Mouse (Mus musculus): Measurements from ENCODE around the gene Dnaic2. TPM values are rescaled to one million over a fixed set of nuclear protein-coding genes. Genes with fewer than 3 reads are reported as not detected.
A peak's percentile ranks its signal among the peaks of the same experiment; 100 is the strongest.

Gene Dnaic2
- polyA plus RNA-seq, 1 experiment from 2014 or later = 3.0 TPM

- Histone ChIP-seq H3K27ac (no peak overlapping the region), H3K4me1 (peaks cover 8% of the 10 kb centered on the region), H3K36me3 (replicated peaks) (no peaks in the 10 kb centered on the region), H3K27me3 (replicated peaks) (no peaks in the 10 kb centered on the region), H3K4me3 (no peak overlapping the region), H3K4me2 (no peak overlapping the region), H3K9me3 (no peaks in the 10 kb centered on the region), H3K9ac (no peak overlapping the region)
- 82% methylated on average over 22 of the region's 22 CpGs for WGBS
- ATAC-seq (replicated peaks) = no peak
Observed at GRCm38 (mm10) chr11:114732890-114733289, 5.7 kb downstream of the Dnaic2 start.

DNA sequence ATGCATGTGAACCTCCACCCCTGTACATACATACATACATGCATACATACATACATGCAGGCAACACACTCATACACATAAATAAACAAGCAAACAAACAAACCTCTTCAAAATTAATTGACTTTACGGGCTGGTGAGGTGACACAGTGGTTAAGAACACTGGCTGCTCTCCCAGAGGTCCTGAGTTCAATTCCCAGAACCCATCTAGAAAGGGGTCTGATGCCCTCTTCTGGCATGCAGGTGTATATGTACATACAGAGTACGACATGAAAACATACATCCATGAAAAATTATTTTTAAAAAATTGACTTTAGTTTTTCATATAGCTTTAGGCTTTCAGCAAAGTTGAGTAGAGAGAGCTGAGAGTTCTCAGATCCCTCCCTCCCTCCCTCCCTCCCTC lies 8.9 kb downstream of the Dnaic2 start:
- Histone ChIP-seq H3K27me3 (replicated peaks) (peaks cover 8% of the 10 kb centered on the region), H3K9me3 (no peaks in the 10 kb centered on the region), H3K4me3 (no peak overlapping the region), H3K9ac (no peak overlapping the region), H3K4me2 (no peak overlapping the region), H3K4me1 (peaks cover under 1% of the 10 kb centered on the region), H3K36me3 (replicated peaks) (no peaks in the 10 kb centered on the region), H3K27ac (no peak overlapping the region)
- ATAC-seq (replicated peaks) = no peak
- WGBS = 92% methylated on average over 2 of the region's 2 CpGs

DNA sequence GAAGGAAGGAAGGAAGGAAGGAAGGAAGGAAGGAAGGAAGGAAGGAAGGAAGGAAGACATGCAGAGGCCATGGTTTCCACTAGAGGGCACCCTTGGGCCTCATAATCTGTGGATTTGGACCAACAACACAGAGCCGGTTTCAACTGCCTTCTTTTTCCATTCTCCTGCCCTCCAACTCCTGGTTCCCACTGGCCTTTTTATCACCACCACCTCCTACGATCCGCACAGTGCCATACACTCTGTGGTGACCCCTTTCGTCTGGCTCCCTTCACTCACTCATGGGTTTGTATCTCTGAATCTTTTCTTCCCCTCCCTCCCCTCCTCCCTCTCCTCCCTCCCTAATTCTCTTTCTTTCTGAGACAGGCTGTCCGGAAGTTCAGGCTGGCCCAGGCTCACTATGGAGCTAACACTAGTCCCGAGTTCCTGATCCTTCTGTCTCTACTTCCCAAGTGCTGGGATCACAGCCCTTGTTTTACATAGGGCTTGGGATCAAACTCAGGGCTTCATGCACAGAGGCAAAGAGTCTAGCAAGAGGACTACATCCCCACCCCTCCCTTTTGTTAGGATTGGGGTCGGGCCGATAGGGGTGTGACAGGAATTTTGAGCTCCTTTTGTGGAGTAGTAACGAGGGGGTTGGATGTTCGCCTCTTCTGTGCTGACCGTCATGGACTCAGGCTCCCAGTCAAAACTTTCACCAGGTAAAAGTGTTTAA lies 9.9 kb downstream of the Dnaic2 start:
- ATAC-seq (replicated peaks) = no peak
- Histone ChIP-seq H3K9ac (no peak overlapping the region; the same call in 1 of the 2 replicates), H3K4me2 (no peak overlapping the region; the same call in 1 of the 2 replicates), H3K4me1 (peaks cover 7% of the 10 kb centered on the region), H3K27ac (no peak overlapping the region), H3K9me3 (no peaks in the 10 kb centered on the region), H3K4me3 (no peak overlapping the region), H3K36me3 (replicated peaks) (no peaks in the 10 kb centered on the region), H3K27me3 (replicated peaks) (peaks cover 8% of the 10 kb centered on the region)
- WGBS = 14% methylated on average over 11 of the region's 11 CpGs

DNA sequence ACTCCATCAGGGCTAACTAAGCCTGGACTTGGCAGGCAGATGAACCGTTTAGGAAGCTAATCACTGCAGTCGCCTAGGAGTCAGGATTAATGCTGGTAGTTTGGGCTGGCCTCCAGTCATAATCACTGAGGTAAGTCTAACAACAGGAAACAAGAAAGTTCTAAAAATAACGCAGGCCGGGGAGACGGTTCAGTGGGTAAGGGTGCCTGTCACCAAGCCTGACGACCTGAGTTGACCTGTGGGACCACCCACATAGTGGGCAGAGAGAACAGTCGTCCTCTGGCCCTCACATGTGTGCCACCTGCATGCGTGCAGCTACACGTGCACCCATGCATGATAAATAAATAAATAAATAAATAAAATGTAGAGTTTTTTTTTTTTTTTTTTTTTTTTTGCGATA lies 13.4 kb downstream of the Dnaic2 start:
- peaks cover 15% of the 10 kb centered on the region for H3K27me3 ChIP-seq (replicated peaks)
- no peak for ATAC-seq (replicated peaks)
- 32% methylated on average over 10 of the region's 10 CpGs for WGBS
- no peak overlapping the region for H3K4me3 ChIP-seq
- H3K27ac ChIP-seq = no peak overlapping the region
- no peak overlapping the region for H3K9ac ChIP-seq
- H3K9me3 ChIP-seq = no peaks in the 10 kb centered on the region
- no peaks in the 10 kb centered on the region for H3K36me3 ChIP-seq (replicated peaks)
- no peak overlapping the region for H3K4me2 ChIP-seq
- peaks cover 11% of the 10 kb centered on the region for H3K4me1 ChIP-seq

DNA sequence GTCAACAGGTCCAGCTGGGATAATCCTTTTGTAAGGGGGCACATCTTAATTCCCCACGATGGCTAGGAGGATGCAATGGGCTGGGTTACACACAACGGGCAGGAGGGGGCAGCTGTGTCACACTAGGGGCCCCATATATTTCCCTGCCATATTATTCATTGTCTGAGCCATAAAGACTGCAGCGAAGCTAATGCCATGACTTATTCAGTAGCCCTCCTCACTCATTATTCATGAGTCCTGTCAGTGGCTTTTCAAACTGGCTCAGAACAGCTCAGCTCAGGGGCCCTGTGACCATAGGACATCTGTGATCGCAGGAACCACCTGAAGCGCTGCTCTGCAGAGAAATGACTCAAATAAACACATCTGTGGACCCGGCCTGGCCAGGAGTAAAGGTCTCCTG lies 14.2 kb downstream of the Dnaic2 start:
- WGBS = 6% methylated on average over 6 of the region's 6 CpGs
- H3K27me3 ChIP-seq (replicated peaks) = peaks cover 15% of the 10 kb centered on the region
- no peaks in the 10 kb centered on the region for H3K9me3 ChIP-seq
- H3K36me3 ChIP-seq (replicated peaks) = no peaks in the 10 kb centered on the region
- H3K4me2 ChIP-seq = no peak overlapping the region
- ATAC-seq (replicated peaks) = peak; percentile 70; the same call in 1 of the 2 replicates
- H3K27ac ChIP-seq = no peak overlapping the region
- no peak overlapping the region for H3K4me3 ChIP-seq
- H3K9ac ChIP-seq = no peak overlapping the region
- peaks cover 11% of the 10 kb centered on the region for H3K4me1 ChIP-seq

- WGBS = 3% methylated on average over 12 of the region's 12 CpGs
- Histone ChIP-seq H3K4me1 (peaks cover 11% of the 10 kb centered on the region), H3K4me3 (no peak overlapping the region), H3K4me2 (peak overlapping the region; percentile 44), H3K9ac (peak overlapping the region; percentile 26; the same call in 1 of the 2 replicates), H3K36me3 (replicated peaks) (no peaks in the 10 kb centered on the region), H3K9me3 (no peaks in the 10 kb centered on the region), H3K27ac (no peak overlapping the region), H3K27me3 (replicated peaks) (peaks cover 7% of the 10 kb centered on the region; the same call in 1 of the 2 replicates)
- ATAC-seq (replicated peaks) = peak; percentile 70; the same call in 1 of the 2 replicates
Observed at GRCm38 (mm10) chr11:114745134-114745533, 17.9 kb downstream of the Dnaic2 start.

GRCm38 (mm10) chr11:114747564-114748138 lies 20.4 kb downstream of the Dnaic2 start:
- H3K36me3 ChIP-seq (replicated peaks) = no peaks in the 10 kb centered on the region
- H3K4me3 ChIP-seq = no peak overlapping the region
- H3K27me3 ChIP-seq (replicated peaks) = peaks cover 7% of the 10 kb centered on the region; the same call in 1 of the 2 replicates
- no peaks in the 10 kb centered on the region for H3K9me3 ChIP-seq
- no peak overlapping the region for H3K9ac ChIP-seq
- H3K27ac ChIP-seq = no peak overlapping the region
- peaks cover 4% of the 10 kb centered on the region for H3K4me1 ChIP-seq
- no peak overlapping the region for H3K4me2 ChIP-seq
- 88% methylated on average over 12 of the region's 12 CpGs for WGBS
- no peak for ATAC-seq (replicated peaks)

GRCm38 (mm10) chr11:114764820-114765818 lies 37.9 kb downstream of the Dnaic2 start, which contains the start of gene Kif19a:
Gene Kif19a, plus strand, starts transcription at chr11:114765388.
- H3K27ac ChIP-seq = no peak within 1 kb of the TSS
- H3K4me1 ChIP-seq = peaks cover 10% of the 10 kb centered on the region; the same call in 1 of the 2 replicates
- peaks cover 26% of the 10 kb centered on the region; the same call in 1 of the 2 replicates for H3K27me3 ChIP-seq (replicated peaks)
- ATAC-seq (replicated peaks) = peak; percentile 39; the same call in 1 of the 2 replicates
- H3K4me3 ChIP-seq = peak within 1 kb of the TSS; percentile 44
- peak within 1 kb of the TSS; percentile 17 for H3K9ac ChIP-seq
- 3% methylated on average over 51 of the region's 51 CpGs for WGBS
- no peaks in the 10 kb centered on the region for H3K36me3 ChIP-seq (replicated peaks)
- peak within 1 kb of the TSS; percentile 90 for H3K4me2 ChIP-seq
- H3K9me3 ChIP-seq = no peaks in the 10 kb centered on the region

DNA sequence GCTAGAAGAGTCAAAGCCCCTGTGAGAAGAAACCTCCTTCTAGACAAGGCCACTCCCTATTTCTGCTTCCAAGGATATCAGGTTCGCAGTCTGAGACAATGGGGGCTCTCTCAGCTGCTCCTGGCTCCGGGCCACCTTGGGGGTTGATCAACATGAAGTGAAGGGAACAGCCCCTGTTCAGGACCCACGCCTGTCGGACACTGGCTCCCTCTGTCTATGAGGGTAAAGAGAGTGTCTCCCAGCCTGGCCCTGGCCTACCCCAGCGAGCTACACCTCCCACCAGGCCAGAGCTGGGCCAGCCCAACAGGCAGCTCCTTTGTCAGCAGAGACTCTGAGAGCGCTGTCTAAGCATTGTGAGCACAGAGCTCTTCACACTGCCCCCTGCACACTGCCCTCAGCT lies 42.7 kb downstream of the Dnaic2 start:
- no peak for ATAC-seq (replicated peaks)
- peaks cover 8% of the 10 kb centered on the region; the same call in 1 of the 2 replicates for H3K4me1 ChIP-seq
- H3K4me3 ChIP-seq = no peak overlapping the region
- peaks cover 21% of the 10 kb centered on the region; the same call in 1 of the 2 replicates for H3K27me3 ChIP-seq (replicated peaks)
- no peak overlapping the region for H3K9ac ChIP-seq
- no peaks in the 10 kb centered on the region for H3K9me3 ChIP-seq
- H3K27ac ChIP-seq = no peak overlapping the region
- 41% methylated on average over 6 of the region's 6 CpGs for WGBS
- no peaks in the 10 kb centered on the region for H3K36me3 ChIP-seq (replicated peaks)
- H3K4me2 ChIP-seq = no peak overlapping the region

DNA sequence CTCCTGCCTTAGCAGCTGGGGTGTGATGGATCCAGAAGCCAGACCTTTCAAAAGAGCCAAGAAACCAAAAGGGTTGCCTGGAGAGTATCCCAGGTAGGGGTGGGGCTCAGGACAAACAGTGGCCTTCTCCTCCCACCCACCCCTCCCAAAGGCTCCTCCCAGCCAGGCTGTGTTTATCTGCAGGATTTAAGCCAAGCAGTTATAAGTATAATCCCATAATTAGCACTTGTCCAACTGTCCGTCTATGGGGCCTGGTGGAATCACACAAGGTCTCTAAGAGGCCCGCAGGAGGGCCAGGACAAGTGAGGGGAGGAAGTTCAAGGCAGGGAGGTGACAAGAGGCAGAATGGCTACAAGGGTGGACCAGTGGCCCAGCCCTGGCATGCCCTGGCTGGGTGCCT lies 44.7 kb downstream of the Dnaic2 start:
- H3K4me3 ChIP-seq = no peak overlapping the region
- H3K36me3 ChIP-seq (replicated peaks) = no peaks in the 10 kb centered on the region
- H3K9ac ChIP-seq = no peak overlapping the region
- H3K4me2 ChIP-seq = no peak overlapping the region
- no peaks in the 10 kb centered on the region for H3K4me1 ChIP-seq
- 0 out of 2 replicates have a peak, but pooled peaks cover 4% of the 10 kb centered on the region for H3K27me3 ChIP-seq (replicated peaks)
- no peak overlapping the region for H3K27ac ChIP-seq
- no peak for ATAC-seq (replicated peaks)
- 67% methylated on average over 2 of the region's 2 CpGs for WGBS
- no peaks in the 10 kb centered on the region for H3K9me3 ChIP-seq

GRCm38 (mm10) chr11:114780076-114780475 lies 52.9 kb downstream of the Dnaic2 start:
- no peak overlapping the region for H3K9ac ChIP-seq
- no peak overlapping the region for H3K27ac ChIP-seq
- ATAC-seq (replicated peaks) = no peak
- H3K4me1 ChIP-seq = no peaks in the 10 kb centered on the region
- H3K27me3 ChIP-seq (replicated peaks) = peaks cover 7% of the 10 kb centered on the region; the same call in 1 of the 2 replicates
- no peak overlapping the region for H3K4me3 ChIP-seq
- no peak overlapping the region for H3K4me2 ChIP-seq
- WGBS = 30% methylated on average over 9 of the region's 9 CpGs
- no peaks in the 10 kb centered on the region for H3K36me3 ChIP-seq (replicated peaks)
- H3K9me3 ChIP-seq = no peaks in the 10 kb centered on the region

- peak overlapping the region; percentile 27 for H3K4me3 ChIP-seq
- H3K9me3 ChIP-seq = no peaks in the 10 kb centered on the region
- H3K27me3 ChIP-seq (replicated peaks) = peaks cover 42% of the 10 kb centered on the region
- no peak for ATAC-seq (replicated peaks)
- peak overlapping the region; percentile 49 for H3K4me2 ChIP-seq
- no peak overlapping the region for H3K27ac ChIP-seq
- H3K36me3 ChIP-seq (replicated peaks) = no peaks in the 10 kb centered on the region
- H3K9ac ChIP-seq = peak overlapping the region; percentile 4; the same call in 1 of the 2 replicates
- H3K4me1 ChIP-seq = peaks cover 18% of the 10 kb centered on the region
- 56% methylated on average over 10 of the region's 10 CpGs for WGBS
Observed at GRCm38 (mm10) chr11:114785892-114786291, 58.7 kb downstream of the Dnaic2 start.

Data from midbrain, embryonic 15.5 days (tissue).